Mouse (Mus musculus): ENCODE measurements at regions not wholly inside any gene's neighbourhood (a gene's known extent, or its start where the extent isn't known, plus 50 kb on each side); places are given as distances from the start of the nearest gene placed in this dataset.

DNA sequence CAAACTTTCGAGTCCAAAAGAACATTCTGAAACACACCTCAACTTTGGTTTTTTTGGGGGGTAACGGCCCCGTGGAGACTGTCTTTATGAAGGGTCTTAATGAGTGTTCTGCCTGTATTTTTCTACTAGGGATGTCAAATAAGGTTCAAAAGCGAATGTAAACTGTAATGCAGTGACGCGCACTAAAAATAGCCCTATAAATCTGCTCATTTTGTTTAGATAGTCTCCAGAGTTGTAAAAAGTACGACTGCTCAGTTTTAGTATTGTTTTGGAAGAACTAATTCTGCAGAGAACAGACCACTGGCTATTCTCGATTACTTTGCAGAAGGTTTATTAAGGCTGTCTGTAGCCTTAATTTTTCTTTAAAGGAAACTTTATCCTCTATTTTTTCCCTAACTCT lies 68.6 kb upstream of the BC052040 start:
- no peak for ATAC-seq
- no peak overlapping the region for H3K9ac ChIP-seq (replicated peaks)

DNA sequence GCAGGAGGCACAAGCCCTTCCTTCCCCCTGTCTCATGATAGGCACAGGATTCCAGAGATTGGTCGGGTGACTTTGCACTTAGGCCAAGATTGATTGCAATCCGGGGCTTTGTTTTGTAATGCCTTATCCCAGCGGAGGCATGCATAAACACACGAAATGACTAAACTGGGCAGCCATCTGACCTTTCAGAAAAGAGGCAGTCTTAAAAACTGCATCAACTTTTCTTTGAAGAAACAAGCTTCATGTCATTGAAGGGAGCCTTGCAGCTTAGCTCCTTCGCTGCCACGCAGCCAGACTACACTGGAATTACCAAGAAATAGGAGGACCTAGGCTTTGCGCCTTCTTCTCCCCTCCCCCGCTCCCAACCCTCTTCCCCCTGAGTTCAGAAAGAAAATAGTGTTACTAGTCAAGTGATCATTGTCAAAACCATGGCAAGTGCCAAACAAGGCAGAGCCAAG lies 67.7 kb upstream of the BC052040 start:
- Histone ChIP-seq H3K9me3 (ENCODE audit: low read length) (no peaks in the 10 kb centered on the region), H3K36me3 (replicated peaks; ENCODE audit: insufficient read depth, low read length) (no peaks in the 10 kb centered on the region), H3K27ac (ENCODE audit: low read depth) (no peak overlapping the region), H3K4me2 (ENCODE audit: low read depth, low read length) (no peak overlapping the region), H3K4me1 (ENCODE audit: insufficient read depth) (peaks cover 5% of the 10 kb centered on the region), H3K4me3 (ENCODE audit: low read depth, low read length) (no peak overlapping the region), H3K27me3 (ENCODE audit: insufficient read depth, low read length) (no peaks in the 10 kb centered on the region), H3K9ac (replicated peaks) (no peak overlapping the region)
- DNase-seq (peak; percentile 17), ATAC-seq (peak; percentile 38; the same call in 1 of the 2 replicates)
- TF ChIP-seq CTCF (IDR thresholded peaks at IDR 0.05; ENCODE audit: low read depth) (no peak), EP300 (IDR thresholded peaks at IDR 0.05; ENCODE audit: low read depth) (no peak)
- 30% methylated on average over 8 of the region's 8 CpGs for WGBS (ENCODE audit: insufficient replicate concordance)

More for the DNA sequence above, 68.6 kb upstream of the BC052040 start:
- no peaks in the 10 kb centered on the region for H3K27me3 ChIP-seq (ENCODE audit: insufficient read depth, low read length)
- WGBS (ENCODE audit: insufficient replicate concordance), result 63% methylated on average over 8 of the region's 8 CpGs
- no peak overlapping the region for H3K4me2 ChIP-seq (ENCODE audit: low read depth, low read length)
- DNase-seq, result no peak
- peaks cover 5% of the 10 kb centered on the region for H3K4me1 ChIP-seq (ENCODE audit: insufficient read depth)
- no peak overlapping the region for H3K27ac ChIP-seq (ENCODE audit: low read depth)
- H3K9me3 ChIP-seq (ENCODE audit: low read length), result no peaks in the 10 kb centered on the region
- TF ChIP-seq CTCF (IDR thresholded peaks at IDR 0.05; ENCODE audit: low read depth), result no peak
- no peak for TF ChIP-seq EP300 (IDR thresholded peaks at IDR 0.05; ENCODE audit: low read depth)
- no peaks in the 10 kb centered on the region for H3K36me3 ChIP-seq (replicated peaks; ENCODE audit: insufficient read depth, low read length)
- H3K4me3 ChIP-seq (ENCODE audit: low read depth, low read length), result no peak overlapping the region

DNA sequence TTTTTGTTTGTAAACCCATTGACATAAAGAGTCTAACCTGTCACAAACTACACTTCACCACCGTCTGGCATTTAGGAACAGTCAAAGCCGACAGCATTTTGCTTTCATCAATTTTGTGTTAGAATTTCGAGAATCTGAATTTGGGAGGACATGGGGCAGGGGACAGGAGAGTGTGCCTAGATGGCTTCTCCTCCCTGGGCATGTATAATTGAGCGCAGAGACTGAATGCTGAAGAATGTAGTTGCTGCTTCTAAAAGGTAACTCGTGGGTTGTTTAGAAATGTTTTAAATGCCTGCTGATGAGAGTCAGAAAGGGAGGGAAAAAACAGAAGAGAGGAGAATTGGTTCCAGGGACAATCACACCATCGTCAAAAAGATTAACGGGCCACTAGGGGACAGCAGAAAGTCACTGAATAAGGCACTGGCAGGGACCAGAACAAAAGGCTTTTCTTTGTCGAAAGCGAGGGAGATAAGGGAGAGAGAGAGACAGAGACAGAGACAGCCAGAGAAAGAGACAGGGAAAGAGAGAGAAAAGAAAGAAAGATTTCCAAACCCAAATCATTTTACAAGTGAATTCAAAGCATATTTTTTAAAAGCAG lies 66.6 kb upstream of the BC052040 start:
- H3K9ac ChIP-seq (replicated peaks), result no peak overlapping the region
- no peak overlapping the region for H3K4me2 ChIP-seq (ENCODE audit: low read depth, low read length)
- H3K4me1 ChIP-seq (ENCODE audit: insufficient read depth), result peaks cover 5% of the 10 kb centered on the region
- H3K27ac ChIP-seq (ENCODE audit: low read depth), result no peak overlapping the region
- no peaks in the 10 kb centered on the region for H3K27me3 ChIP-seq (ENCODE audit: insufficient read depth, low read length)
- no peaks in the 10 kb centered on the region for H3K9me3 ChIP-seq (ENCODE audit: low read length)
- peak; percentile 21 for DNase-seq
- no peak for ATAC-seq
- no peaks in the 10 kb centered on the region for H3K36me3 ChIP-seq (replicated peaks; ENCODE audit: insufficient read depth, low read length)
- WGBS (ENCODE audit: insufficient replicate concordance), result 20% methylated on average over 9 of the region's 9 CpGs
- TF ChIP-seq CTCF (IDR thresholded peaks at IDR 0.05; ENCODE audit: low read depth) (peak; percentile 81), EP300 (IDR thresholded peaks at IDR 0.05; ENCODE audit: low read depth) (no peak)
- no peak overlapping the region for H3K4me3 ChIP-seq (ENCODE audit: low read depth, low read length)

DNA sequence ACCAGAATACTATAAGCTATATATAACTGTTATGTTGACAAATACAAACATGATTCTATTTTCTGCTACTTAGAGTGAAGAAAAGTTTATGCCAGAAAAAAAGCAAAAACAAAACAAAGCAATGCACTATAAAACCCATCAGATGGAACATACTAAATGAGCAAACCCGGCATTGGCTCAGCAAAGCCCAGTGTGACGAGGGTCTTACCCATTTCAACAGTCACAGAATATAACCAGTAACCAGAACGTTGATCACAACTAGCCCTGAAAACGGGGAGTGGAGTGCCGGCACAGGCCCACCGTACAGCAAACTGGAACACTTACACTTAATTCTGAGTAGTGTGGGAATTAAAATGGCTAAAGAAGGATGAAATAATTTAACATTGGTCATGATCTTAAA lies 66.0 kb upstream of the BC052040 start:
- H3K4me2 ChIP-seq (ENCODE audit: low read depth, low read length), result no peak overlapping the region
- H3K4me3 ChIP-seq (ENCODE audit: low read depth, low read length), result no peak overlapping the region
- 66% methylated on average over 6 of the region's 6 CpGs for WGBS (ENCODE audit: insufficient replicate concordance)
- no peaks in the 10 kb centered on the region for H3K27me3 ChIP-seq (ENCODE audit: insufficient read depth, low read length)
- H3K36me3 ChIP-seq (replicated peaks; ENCODE audit: insufficient read depth, low read length), result no peaks in the 10 kb centered on the region
- no peaks in the 10 kb centered on the region for H3K9me3 ChIP-seq (ENCODE audit: low read length)
- ATAC-seq, result no peak
- H3K9ac ChIP-seq (replicated peaks), result no peak overlapping the region
- TF ChIP-seq CTCF (IDR thresholded peaks at IDR 0.05; ENCODE audit: low read depth) (no peak), EP300 (IDR thresholded peaks at IDR 0.05; ENCODE audit: low read depth) (no peak)
- no peak overlapping the region for H3K27ac ChIP-seq (ENCODE audit: low read depth)
- H3K4me1 ChIP-seq (ENCODE audit: insufficient read depth), result peaks cover 5% of the 10 kb centered on the region
- DNase-seq, result no peak

DNA sequence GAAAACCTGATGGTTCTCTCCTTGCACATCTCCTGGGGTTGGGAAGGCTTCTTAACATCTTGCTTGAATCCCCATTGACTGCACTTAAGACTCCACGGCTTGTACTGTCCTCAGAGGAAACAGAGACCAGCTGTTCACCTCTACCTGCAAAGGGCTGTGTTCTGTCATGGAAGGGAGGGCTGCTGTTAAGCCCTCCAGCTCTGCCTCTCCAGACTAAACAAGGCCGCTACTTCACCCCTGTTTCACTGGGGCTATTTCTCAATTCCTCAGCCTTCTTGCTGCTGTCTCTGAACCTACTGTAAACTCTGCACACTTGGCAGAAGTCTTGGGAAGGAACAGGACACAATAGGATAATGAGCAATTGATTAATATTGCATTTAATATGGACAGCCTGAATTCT lies 64.7 kb upstream of the BC052040 start:
- 71% methylated on average over 2 of the region's 2 CpGs for WGBS (ENCODE audit: insufficient replicate concordance)
- TF ChIP-seq CTCF (IDR thresholded peaks at IDR 0.05; ENCODE audit: low read depth) (no peak), EP300 (IDR thresholded peaks at IDR 0.05; ENCODE audit: low read depth) (no peak)
- H3K36me3 ChIP-seq (replicated peaks; ENCODE audit: insufficient read depth, low read length), result no peaks in the 10 kb centered on the region
- no peak overlapping the region for H3K9ac ChIP-seq (replicated peaks)
- no peak overlapping the region for H3K4me2 ChIP-seq (ENCODE audit: low read depth, low read length)
- H3K27ac ChIP-seq (ENCODE audit: low read depth), result no peak overlapping the region
- no peaks in the 10 kb centered on the region for H3K27me3 ChIP-seq (ENCODE audit: insufficient read depth, low read length)
- H3K4me3 ChIP-seq (ENCODE audit: low read depth, low read length), result no peak overlapping the region
- DNase-seq (no peak), ATAC-seq (no peak)
- peaks cover 5% of the 10 kb centered on the region for H3K4me1 ChIP-seq (ENCODE audit: insufficient read depth)
- no peaks in the 10 kb centered on the region for H3K9me3 ChIP-seq (ENCODE audit: low read length)

DNA sequence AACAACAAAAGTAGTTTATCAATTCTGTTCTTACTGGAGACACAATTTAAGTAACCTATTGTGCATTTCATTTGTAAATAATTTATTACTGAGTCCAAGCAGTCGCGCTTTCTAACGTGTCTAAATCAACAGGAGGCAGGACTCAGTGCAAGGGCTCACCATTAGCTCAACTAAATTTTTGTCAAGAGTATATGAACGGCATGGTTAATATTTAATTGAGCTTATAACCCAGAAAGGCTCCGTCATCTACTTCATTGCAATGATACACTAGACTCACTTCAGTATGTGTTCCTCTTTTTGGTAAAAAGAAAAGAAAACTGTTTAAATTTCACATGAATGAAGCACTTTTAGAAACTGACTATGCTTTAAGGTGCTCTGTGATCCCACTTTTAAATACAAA lies 61.5 kb upstream of the BC052040 start:
- ATAC-seq, result peak; percentile 88
- TF ChIP-seq CTCF (IDR thresholded peaks at IDR 0.05; ENCODE audit: low read depth), result no peak
- no peak for TF ChIP-seq EP300 (IDR thresholded peaks at IDR 0.05; ENCODE audit: low read depth)
- WGBS (ENCODE audit: insufficient replicate concordance), result 55% methylated on average over 5 of the region's 5 CpGs
- peak overlapping the region; percentile 54 for H3K4me2 ChIP-seq (ENCODE audit: low read depth, low read length)
- no peak for DNase-seq
- H3K9ac ChIP-seq (replicated peaks), result peak overlapping the region; percentile 48
- no peaks in the 10 kb centered on the region for H3K27me3 ChIP-seq (ENCODE audit: insufficient read depth, low read length)
- no peak overlapping the region for H3K4me3 ChIP-seq (ENCODE audit: low read depth, low read length)
- no peaks in the 10 kb centered on the region for H3K36me3 ChIP-seq (replicated peaks; ENCODE audit: insufficient read depth, low read length)
- no peaks in the 10 kb centered on the region for H3K9me3 ChIP-seq (ENCODE audit: low read length)
- H3K4me1 ChIP-seq (ENCODE audit: insufficient read depth), result no peaks in the 10 kb centered on the region
- peak overlapping the region; percentile 92 for H3K27ac ChIP-seq (ENCODE audit: low read depth)
